Mouse (Mus musculus) midbrain, postnatal 0 days (tissue): ENCODE measurements at regions not wholly inside any gene's neighbourhood (a gene's known extent, or its start where the extent isn't known, plus 50 kb on each side); places are given as distances from the start of the nearest gene placed in this dataset.

ENCODE experiments used
- ATAC-seq: fragments of 200-750 bp; cut with Nextera tagmentation; 2 replicates; pipeline ENCODE4 v1.8.0; 2017; ENCODE audit warnings: moderate number of reproducible peaks, mild to moderate bottlenecking, moderate TSS enrichment, moderate library complexity; ENCODE audit not compliant: low FRiP score
- DNase-seq: peaks from one replicate; pipeline ENCODE4 v3.0.0-alpha.2; 2015; ENCODE audit warnings: low spot score
- H3K27ac ChIP-seq: fragments of 300-500 bp; sonication (generic); 2 replicates; pipeline ENCODE4 v1.5.1; 2014; ENCODE audit warnings: low read depth, mild to moderate bottlenecking, low read length, mixed read lengths
- H3K27me3 ChIP-seq: fragments of 300-500 bp; sonication (generic); 2 replicates; pipeline ENCODE4 v1.6.1; 2014; ENCODE audit warnings: low read length, control low read depth, mixed read lengths; ENCODE audit not compliant: insufficient read depth
- H3K36me3 ChIP-seq: fragments of 300-500 bp; sonication (generic); 2 replicates; pipeline ENCODE4 v1.6.1; 2014; ENCODE audit warnings: low read length, control low read depth, mixed read lengths; ENCODE audit not compliant: insufficient read depth
- H3K4me1 ChIP-seq: fragments of 300-500 bp; sonication (generic); 2 replicates; pipeline ENCODE4 v1.6.1; 2014; ENCODE audit warnings: mild to moderate bottlenecking, control low read depth, antibody characterized with exemption, low read length, mixed read lengths; ENCODE audit not compliant: insufficient read depth
- H3K4me2 ChIP-seq: fragments of 300-500 bp; sonication (generic); 2 replicates; pipeline ENCODE4 v1.6.1; 2014; ENCODE audit warnings: low read depth, mild to moderate bottlenecking, low read length, mixed read lengths; ENCODE audit not compliant: poor library complexity, severe bottlenecking
- H3K4me3 ChIP-seq: fragments of 300-500 bp; sonication (generic); 2 replicates; pipeline ENCODE4 v1.5.1; 2014; ENCODE audit warnings: low read depth, mild to moderate bottlenecking, low read length, moderate library complexity
- H3K9ac ChIP-seq: fragments of 300-500 bp; sonication (generic); replicated peaks from 2 replicates; pipeline ENCODE4 v1.6.1; 2014; ENCODE audit warnings: mild to moderate bottlenecking, low read length, moderate library complexity, mixed read lengths; ENCODE audit not compliant: poor library complexity, severe bottlenecking
- H3K9me3 ChIP-seq: fragments of 300-500 bp; sonication (generic); 2 replicates; pipeline ENCODE4 v1.6.1; 2016; ENCODE audit warnings: low read length, control low read depth
- CTCF ChIP-seq: IDR thresholded peaks from 2 replicates; pipeline ENCODE4 v1.5.1; 2016; ENCODE audit warnings: antibody characterized with exemption, mild to moderate bottlenecking
- WGBS: fragments of 180-500 bp; shearing (Covaris S2); extraction: QIAGEN DNeasy Blood & Tissue Kit; methylation state at CpG from one replicate; pipeline ENCODE4 v1.1.7; 2014; 5-methylcytosine and 5-hydroxymethylcytosine counted together

DNA sequence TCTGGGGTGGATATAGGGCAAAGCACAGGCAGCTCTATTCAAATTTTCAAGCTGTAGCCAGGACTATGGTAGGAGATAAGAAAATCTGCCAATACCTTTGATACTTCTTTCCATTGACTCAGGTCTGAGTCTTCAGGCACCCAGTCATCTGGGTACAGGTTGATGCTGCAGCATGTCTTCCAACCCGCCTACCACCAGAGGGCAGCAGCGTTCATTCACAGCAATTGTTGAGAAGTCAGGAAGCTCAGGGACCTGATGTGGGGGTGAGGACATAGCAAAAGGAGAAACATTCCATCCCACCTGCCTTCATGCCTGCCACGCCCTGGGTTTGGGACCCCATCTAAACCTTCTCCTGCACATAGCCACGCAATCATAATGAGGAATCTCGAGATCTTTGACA, 118.2 kb upstream of the Gm21876 start:
- WGBS: 16% methylated on average over 5 of the region's 5 CpGs
- H3K27me3 ChIP-seq: no peaks in the 10 kb centered on the region
- ATAC-seq (no peak), DNase-seq (no peak)
- no peak overlapping the region for H3K4me3 ChIP-seq
- peak; percentile 63 for TF ChIP-seq CTCF
- no peaks in the 10 kb centered on the region for H3K36me3 ChIP-seq
- H3K4me1 ChIP-seq: no peaks in the 10 kb centered on the region
- no peaks in the 10 kb centered on the region for H3K9me3 ChIP-seq
- no peak overlapping the region for H3K9ac ChIP-seq
- H3K27ac ChIP-seq: no peak overlapping the region
- no peak overlapping the region for H3K4me2 ChIP-seq

DNA sequence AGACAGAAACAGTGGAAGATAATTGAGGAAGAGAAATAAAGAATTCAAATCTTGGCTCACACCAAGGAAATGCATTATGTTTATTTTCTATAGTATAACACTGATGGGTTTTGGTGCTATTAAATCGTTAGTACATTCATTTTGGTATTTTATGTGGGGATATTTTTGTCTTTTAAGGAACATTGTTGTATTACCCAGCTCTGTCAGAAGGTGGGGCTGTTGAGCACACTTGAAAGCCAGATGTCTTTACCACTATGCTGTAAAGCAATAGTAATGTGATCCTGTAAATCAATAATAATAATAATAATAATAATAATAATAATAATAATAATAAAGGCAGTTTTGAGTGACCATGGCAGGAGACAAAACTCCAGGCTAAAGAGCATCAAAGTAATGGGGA, 120.0 kb upstream of the Gm21876 start:
- H3K4me1 ChIP-seq: no peaks in the 10 kb centered on the region
- ATAC-seq: no peak
- TF ChIP-seq CTCF: no peak

DNA sequence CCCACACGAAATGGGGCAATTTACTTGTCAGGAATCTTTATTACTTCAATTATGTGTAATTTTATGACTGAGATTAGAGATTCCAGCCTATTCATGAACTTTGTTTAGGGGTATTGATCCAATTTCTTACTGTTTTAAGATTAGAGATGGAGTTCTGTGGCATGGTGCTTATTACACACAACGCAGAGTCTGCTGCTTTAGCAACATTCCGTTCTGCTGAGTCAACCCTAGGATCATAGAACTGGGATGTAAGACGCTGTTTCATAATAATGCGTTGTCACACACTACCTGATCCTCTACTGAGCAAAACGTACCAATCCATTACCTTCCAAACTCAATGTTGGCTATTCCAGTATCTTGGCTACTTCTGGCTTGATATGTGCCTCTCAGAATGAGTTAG, 121.9 kb upstream of the Gm21876 start:
- no peaks in the 10 kb centered on the region for H3K4me1 ChIP-seq
- no peak overlapping the region for H3K9ac ChIP-seq
- H3K36me3 ChIP-seq: no peaks in the 10 kb centered on the region
- H3K27ac ChIP-seq: no peak overlapping the region
- H3K9me3 ChIP-seq: no peaks in the 10 kb centered on the region
- H3K27me3 ChIP-seq: no peaks in the 10 kb centered on the region
- no peak overlapping the region for H3K4me2 ChIP-seq
- ATAC-seq (no peak), DNase-seq (no peak)
- WGBS: 77% methylated on average over 6 of the region's 6 CpGs
- TF ChIP-seq CTCF: no peak
- H3K4me3 ChIP-seq: no peak overlapping the region

More for the DNA sequence above, 120.0 kb upstream of the Gm21876 start:
- no peaks in the 10 kb centered on the region for H3K27me3 ChIP-seq
- no peak for DNase-seq
- no peak overlapping the region for H3K9ac ChIP-seq
- no peaks in the 10 kb centered on the region for H3K36me3 ChIP-seq
- H3K9me3 ChIP-seq: no peaks in the 10 kb centered on the region
- H3K4me3 ChIP-seq: no peak overlapping the region
- H3K27ac ChIP-seq: no peak overlapping the region
- WGBS: 25% methylated on average over 1 of the region's 1 CpGs
- no peak overlapping the region for H3K4me2 ChIP-seq

DNA sequence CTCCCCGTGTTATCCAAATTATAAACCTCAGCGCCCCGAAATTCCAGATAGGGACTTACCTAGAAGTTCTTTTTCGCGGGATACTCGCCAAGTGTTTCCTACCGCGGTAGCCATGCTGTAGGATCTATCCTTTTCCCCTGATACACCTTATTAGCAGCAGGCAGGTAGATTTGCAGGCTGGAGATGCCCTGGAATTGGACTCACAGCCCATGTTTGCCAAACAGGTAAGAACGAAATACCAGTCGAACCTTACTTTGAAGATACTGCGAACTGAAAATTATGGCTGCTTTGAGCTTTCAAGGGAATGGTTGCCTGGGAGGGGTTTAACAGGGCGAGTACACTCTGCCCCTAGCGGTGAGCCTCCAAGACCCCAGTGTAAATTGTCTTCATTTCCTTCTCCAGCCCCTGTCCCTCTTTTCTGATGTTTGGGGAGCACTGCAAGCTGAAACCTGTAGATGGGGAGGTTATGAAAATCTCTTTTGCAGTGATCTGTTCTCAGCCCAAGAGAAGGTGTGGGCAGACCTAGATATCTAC, 149.8 kb upstream of the Agtr2 start:
- no peaks in the 10 kb centered on the region for H3K27me3 ChIP-seq
- H3K4me3 ChIP-seq: peak overlapping the region; percentile 32
- H3K36me3 ChIP-seq: no peaks in the 10 kb centered on the region
- peak overlapping the region; percentile 19 for H3K4me2 ChIP-seq
- H3K9ac ChIP-seq: no peak overlapping the region
- peak; percentile 40 for DNase-seq
- WGBS: 35% methylated on average over 13 of the region's 13 CpGs
- H3K4me1 ChIP-seq: no peaks in the 10 kb centered on the region
- no peak for ATAC-seq
- H3K9me3 ChIP-seq: no peaks in the 10 kb centered on the region
- no peak overlapping the region for H3K27ac ChIP-seq
- peak; percentile 66 for TF ChIP-seq CTCF

DNA sequence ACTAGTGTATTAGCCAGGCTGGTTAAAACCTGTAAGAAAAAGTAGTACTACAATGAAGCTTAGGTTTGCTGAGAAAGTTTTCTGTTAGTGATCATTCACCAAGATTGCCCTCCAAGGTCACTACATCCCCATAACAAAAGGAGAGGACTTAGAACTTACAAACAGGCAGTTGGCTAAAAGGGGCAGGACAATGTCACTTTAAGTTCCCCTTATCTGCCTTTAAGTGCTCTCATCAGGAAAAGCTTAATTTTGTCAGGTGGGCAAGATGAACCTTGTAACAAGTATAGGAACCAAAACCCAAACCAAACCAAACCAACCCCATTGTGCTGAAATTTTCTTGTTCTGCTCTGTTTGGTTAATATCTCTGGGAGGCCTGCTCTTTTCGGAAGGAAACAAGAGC, 139.9 kb upstream of the Agtr2 start:
- Histone ChIP-seq H3K4me2 (no peak overlapping the region), H3K9ac (no peak overlapping the region), H3K36me3 (no peaks in the 10 kb centered on the region), H3K4me1 (no peaks in the 10 kb centered on the region), H3K4me3 (no peak overlapping the region), H3K27me3 (no peaks in the 10 kb centered on the region), H3K27ac (no peak overlapping the region), H3K9me3 (no peaks in the 10 kb centered on the region)
- ATAC-seq (no peak), DNase-seq (no peak)
- 32% methylated on average over 1 of the region's 1 CpGs for WGBS
- TF ChIP-seq CTCF: no peak

DNA sequence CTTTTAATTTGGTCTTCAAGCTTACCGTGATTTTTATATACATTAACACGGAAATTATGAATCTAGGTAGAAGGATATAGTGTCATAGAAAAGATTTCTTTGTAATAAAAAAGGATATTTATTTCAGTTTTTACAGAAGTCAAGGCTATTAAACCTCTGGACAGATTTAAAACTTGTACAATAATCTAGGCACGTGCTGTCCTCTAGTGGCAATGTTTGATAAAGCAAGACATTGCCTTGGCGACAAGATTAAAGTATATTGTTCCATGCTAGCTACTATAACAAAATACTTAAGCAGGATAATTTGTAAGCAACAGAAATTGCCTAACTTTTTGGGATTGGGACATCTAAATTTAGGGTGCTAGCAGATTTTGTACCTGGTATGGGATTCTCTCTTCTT, 133.8 kb upstream of the Agtr2 start:
- Histone ChIP-seq H3K27ac (no peak overlapping the region), H3K36me3 (no peaks in the 10 kb centered on the region), H3K9ac (no peak overlapping the region), H3K4me3 (no peak overlapping the region), H3K27me3 (no peaks in the 10 kb centered on the region), H3K4me1 (no peaks in the 10 kb centered on the region), H3K4me2 (no peak overlapping the region), H3K9me3 (no peaks in the 10 kb centered on the region)
- DNase-seq (peak; percentile 15), ATAC-seq (no peak)
- peak; percentile 77 for TF ChIP-seq CTCF
- 32% methylated on average over 4 of the region's 4 CpGs for WGBS
